Mouse (Mus musculus) embryonic stem cell, embryonic (primary cell): ENCODE results near the gene Palm3.

ENCODE experiments used
- CTCF ChIA-PET, 4 experiments: fragments of 300-600 bp in 2 of 4; fragments of 350-600 bp in 2 of 4; sonication (Branson Sonifier 250); formaldehyde crosslinking; loops; one replicate each; lab custom pipeline; 2022; ENCODE audit warnings: inconsistent platforms in 2 of 4; lab: Charles Lee
- POLR2A ChIA-PET, 4 experiments: fragments of 300-600 bp in 2 of 4; fragments of 350-600 bp in 2 of 4; sonication (Branson Sonifier 250); formaldehyde crosslinking; loops; one replicate each; lab custom pipeline; 2022; ENCODE audit warnings: antibody characterized with exemption in 4 of 4, inconsistent platforms in 1 of 4; lab: Charles Lee

Palm3 gene

DNA sequence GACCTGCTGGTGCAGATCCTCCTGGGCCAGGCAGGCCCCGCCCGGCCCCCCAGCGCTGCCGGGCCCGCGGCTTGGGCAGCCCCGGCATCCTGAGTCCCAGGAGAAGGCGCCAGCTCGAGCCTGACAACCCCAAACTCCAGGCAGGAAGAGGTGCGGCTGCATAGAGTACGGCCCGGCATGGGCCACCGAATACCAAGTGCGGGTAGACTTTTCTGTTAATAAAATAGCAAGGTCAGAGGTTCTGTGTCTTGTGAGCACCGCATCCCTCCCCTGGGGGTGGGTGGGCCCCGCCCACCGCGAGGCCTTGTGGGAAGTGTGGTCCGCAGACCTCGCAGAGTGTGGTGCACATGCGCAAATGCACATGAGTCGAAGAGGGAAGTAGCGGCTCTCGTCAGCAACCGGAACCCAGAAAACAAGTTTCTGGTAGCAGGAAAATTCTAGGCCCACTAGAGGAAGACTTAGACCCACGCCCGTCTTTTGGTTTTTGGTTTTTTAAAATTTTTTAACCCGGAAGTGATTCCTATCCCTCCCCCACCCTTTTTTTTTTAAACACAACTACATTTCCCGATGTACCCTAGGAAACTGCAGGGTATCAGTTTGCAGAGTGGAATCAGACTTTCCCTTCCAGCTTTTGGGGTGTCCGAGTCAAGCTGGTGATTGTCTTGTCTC is 16.6 kb upstream of the Palm3 start:
- POLR2A ChIA-PET: interaction anchor here in 3 of 4 experiments (0.5 to 0.8 kb wide), 10 partner anchors 8 to 432 kb away, joined by 3 to 4 read pairs (median 3); partner anchors contain the start of genes Asf1b (in 1 of the 3), Gm10644 (in 1 of the 3) and Rfx1 (in 1 of the 3)
- CTCF ChIA-PET: interaction anchor here in 2 of 4 experiments (0.7 to 1.1 kb wide), 2 partner anchors 50 to 351 kb away, joined by 3 read pairs; partner anchors contain the start of genes Asf1b (in 1 of the 2) and Gm10644 (in 1 of the 2)

DNA sequence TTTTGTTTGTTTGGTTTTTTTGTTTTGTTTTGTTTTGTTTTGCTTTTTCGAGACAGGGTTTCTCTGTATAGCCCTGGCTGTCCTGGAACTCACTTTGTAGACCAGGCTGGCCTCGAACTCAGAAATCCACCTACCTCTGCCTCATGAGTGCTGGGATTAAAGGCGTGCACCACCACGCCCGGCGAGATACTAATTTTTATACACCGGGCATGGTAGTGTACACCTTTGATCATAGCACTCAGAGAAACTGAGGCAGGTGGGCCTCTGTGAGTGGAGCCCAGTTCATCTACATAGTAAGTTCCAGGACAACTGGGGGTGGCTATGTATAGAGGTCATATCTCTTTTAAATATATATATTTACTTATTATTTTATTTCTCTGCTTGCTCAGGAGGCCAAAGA is 15.8 kb upstream of the Palm3 start:
- ChIA-PET CTCF (interaction anchor here in 2 of 4 experiments (0.7 to 1.1 kb wide), 2 partner anchors 50 to 350 kb away, joined by 3 read pairs; partner anchors contain the start of genes Asf1b (in 1 of the 2) and Gm10644 (in 1 of the 2)), POLR2A (interaction anchor here in 2 of 4 experiments (0.6 to 0.7 kb wide), 3 partner anchors 150 to 413 kb away, joined by 3 to 4 read pairs (median 4); no protein-coding TSS in a partner anchor)

DNA sequence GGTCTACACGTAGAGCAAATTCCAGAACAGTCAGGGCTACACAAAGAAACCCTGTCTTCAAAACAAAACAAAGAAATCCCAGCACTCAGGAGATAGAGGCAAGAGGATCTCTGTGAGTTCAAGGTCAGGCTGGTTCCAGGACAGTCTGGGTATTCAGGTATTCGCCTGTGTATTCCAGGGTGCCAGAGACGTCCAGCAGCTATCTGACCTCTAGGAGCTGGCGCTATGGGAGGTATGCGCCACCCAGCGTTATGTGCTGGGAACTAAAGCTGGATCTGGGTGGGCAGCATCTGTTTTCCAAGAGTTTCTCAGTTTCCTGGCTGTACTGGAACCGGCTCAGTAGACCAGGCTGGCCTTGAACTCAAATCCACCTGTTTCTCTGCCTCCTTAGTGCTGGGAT is 12.9 kb upstream of the Palm3 start:
- POLR2A ChIA-PET: interaction anchor here in 3 of 4 experiments (0.5 to 2.1 kb wide), 36 partner anchors 9 to 494 kb away, joined by 3 to 9 read pairs (median 4); partner anchors contain the start of genes Palm3 (in 2 of the 3), Asf1b (in 1 of the 3), Ccdc130 (in 1 of the 3) and Dcaf15 (in 1 of the 3)
- CTCF ChIA-PET: interaction anchor here in 3 of 4 experiments (0.6 to 1.7 kb wide), 24 partner anchors 9 to 546 kb away, joined by 3 to 12 read pairs (median 4); partner anchors contain the start of genes 4930432K21Rik (in 1 of the 3), Asf1b (in 1 of the 3), Cc2d1a (in 1 of the 3) and Gm10644 (in 1 of the 3)

DNA sequence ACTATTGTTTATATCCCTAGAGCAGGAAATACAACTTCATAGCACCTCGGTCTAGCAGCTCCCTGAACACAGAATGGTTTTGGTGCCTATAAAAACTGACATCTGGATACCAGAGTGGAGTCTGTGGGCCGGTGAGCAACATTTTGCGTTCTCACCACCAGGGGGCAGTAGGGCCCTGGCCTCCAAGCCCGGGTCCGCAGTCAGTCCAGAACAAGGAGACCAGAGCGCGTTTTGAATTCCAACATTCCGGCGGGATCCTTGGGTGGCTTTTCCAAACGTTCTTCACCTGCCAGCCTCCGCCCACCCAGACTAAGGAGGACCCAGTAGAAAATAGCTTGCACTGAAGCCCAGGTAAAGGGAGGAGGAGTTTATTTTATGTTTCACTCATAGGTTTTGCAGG is 11.4 kb upstream of the Palm3 start:
- ChIA-PET CTCF (interaction anchor here in 3 of 4 experiments (0.6 to 2.3 kb wide), 20 partner anchors 9 to 285 kb away, joined by 3 to 11 read pairs (median 4); partner anchors contain the start of genes 1700067K01Rik (in 1 of the 3), Asf1b (in 1 of the 3), Gm10644 (in 1 of the 3) and Palm3 (in 1 of the 3)), POLR2A (interaction anchor here in 3 of 4 experiments (0.7 to 3.1 kb wide), 20 partner anchors 8 to 203 kb away, joined by 3 to 20 read pairs (median 4); partner anchors contain the start of genes 1700067K01Rik (in 2 of the 3), Palm3 (in 2 of the 3), Asf1b (in 1 of the 3) and Gm10644 (in 1 of the 3))

DNA sequence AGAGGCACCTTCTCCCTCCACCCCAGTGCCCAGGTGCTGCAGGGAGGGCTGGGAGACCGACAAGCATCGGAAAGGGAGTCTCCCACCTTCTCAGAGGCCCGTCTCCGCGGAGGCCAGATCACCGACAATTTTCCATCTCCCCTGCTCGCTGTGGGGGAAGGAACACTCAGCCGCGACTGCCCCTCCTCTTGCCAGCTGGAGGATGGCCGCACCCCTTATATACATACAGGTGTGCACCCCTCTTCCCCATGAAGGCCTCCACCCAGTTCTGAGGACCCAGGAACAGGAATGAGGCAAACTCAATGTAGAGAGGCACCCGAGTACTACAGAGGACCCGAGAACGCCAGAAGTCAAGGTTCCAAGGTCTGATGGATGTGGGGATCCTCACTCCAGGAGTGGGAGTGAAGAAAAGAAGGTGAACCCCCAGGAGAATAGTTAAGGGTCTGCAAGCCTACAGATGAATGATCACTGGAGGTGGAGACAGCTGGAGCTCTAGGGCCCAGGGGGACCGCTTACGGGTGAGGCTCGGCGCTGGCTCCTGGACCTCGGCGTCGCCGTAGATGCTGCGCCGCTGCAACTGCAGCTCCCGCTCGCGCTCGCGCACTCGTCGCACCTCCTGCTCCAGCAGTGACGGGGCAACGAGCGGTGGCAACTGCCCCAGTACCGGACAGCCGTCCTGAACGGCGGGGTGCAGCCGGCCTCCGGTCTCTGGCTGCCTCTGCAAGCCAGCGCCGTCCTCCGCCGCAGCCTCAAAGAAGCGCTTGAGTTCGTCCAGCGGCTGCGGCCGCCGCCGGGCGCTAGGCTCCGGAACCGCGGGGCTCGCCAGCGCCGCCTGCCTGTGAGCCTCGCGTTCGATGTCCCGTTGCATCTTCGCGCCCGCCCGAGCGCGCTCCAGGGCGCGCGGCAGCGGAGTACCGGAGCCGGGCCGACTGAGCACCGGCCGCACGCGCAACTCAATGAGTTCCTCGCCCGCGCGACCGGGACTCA is 10.4 kb upstream of the Palm3 start:
- CTCF ChIA-PET: interaction anchor here (0.5 to 2.3 kb wide), 24 partner anchors 8 to 814 kb away, joined by 3 to 11 read pairs (median 4); partner anchors contain the start of genes 1700067K01Rik (in 2 of the 4), Asf1b (in 1 of the 4), Gm10644 (in 1 of the 4) and Palm3 (in 1 of the 4)
- POLR2A ChIA-PET: interaction anchor here (0.5 to 3.1 kb wide), 33 partner anchors 9 to 403 kb away, joined by 3 to 20 read pairs (median 3); partner anchors contain the start of genes Palm3 (in 4 of the 4), 1700067K01Rik (in 3 of the 4), Asf1b (in 2 of the 4) and Gm10644 (in 2 of the 4)

DNA sequence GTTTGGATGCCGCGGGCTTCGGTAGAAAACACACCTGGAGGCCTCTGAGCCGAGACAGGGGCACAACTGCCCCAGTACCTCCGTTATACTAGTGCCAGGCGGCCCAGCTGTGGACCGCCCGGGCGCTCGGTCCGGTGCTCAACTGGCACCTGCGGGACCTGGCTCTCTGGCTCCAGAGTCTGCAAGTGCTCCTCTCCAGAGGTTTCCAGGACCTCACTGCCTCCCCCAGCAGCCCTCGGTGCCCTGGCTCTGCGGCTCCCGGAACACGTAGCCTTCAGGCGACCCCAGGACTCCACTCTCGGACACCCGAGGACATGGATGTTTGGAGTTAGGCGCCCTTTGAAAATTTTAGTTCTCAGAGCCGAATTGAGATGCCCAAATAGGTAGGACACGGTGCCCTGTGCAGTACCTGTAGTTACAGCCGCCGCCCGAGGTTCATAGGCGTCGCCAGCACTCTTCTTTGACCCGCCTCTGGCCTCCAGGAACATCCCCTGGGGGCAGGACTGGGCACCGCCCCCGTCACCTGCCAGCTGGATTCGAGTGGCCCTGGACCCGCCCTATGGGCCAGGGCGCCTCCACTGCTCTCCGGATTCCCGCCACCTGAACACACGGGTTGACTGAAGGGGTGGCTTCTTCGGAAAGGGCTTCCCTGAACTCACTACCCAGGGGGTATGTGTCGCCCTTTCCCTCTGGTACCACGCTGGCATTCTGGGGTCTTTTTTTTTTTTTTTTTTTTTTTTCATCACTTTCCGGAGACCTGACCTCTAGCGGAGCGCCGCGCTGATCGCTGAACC is 9.4 kb upstream of the Palm3 start, which contains the start of gene 2210011C24Rik:
Gene 2210011C24Rik, minus strand, starts transcription at position 467 of the 794 bp plus-strand sequence.
- ChIA-PET POLR2A (interaction anchor here (0.5 to 3.1 kb wide), 31 partner anchors 8 to 404 kb away, joined by 3 to 20 read pairs (median 4); partner anchors contain the start of genes Palm3 (in 4 of the 4), 1700067K01Rik (in 3 of the 4), Asf1b (in 1 of the 4) and Dcaf15 (in 1 of the 4)), CTCF (interaction anchor here in 3 of 4 experiments (0.7 to 1.8 kb wide), 10 partner anchors 10 to 584 kb away, joined by 3 to 5 read pairs (median 3); partner anchors contain the start of genes 1700067K01Rik (in 1 of the 3), Rfx1 (in 1 of the 3) and Rln3 (in 1 of the 3))

DNA sequence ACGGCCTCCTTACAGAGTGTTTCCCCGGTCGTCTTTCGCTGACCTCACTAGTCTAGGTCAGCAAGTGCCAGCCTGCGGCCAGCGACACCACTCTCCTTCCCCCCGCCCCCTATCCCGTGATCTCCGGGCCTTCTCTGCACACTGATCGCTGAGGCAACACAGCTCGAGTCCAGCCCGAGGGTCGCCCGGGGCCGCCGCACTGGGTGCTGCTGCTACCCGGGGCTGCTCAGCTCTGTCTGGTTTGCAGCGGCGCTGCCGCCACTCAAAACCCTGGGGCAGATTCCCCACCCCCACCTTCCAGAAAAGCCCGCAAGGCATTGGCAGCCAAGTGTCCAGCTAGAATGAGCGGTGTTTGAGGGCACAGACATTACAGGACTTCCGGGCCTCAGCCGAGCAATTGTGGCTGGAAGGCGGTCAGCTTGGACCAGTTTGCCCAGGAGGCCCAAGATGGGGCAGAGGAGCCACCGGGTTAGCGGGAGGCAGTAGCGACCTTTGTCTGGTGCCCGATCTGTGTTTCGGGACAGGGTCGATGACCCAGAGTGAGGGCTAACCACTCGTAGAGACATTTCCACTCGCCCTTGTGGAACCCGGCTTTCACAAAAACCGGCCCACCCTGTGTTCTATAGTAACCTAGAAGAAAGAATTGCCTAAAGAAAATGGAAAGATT is 8.6 kb upstream of the Palm3 start:
- CTCF ChIA-PET: interaction anchor here (0.5 to 1.1 kb wide), 8 partner anchors 11 to 633 kb away, joined by 3 to 6 read pairs (median 3); partner anchors contain the start of gene Rfx1 (in 1 of the 4)

DNA sequence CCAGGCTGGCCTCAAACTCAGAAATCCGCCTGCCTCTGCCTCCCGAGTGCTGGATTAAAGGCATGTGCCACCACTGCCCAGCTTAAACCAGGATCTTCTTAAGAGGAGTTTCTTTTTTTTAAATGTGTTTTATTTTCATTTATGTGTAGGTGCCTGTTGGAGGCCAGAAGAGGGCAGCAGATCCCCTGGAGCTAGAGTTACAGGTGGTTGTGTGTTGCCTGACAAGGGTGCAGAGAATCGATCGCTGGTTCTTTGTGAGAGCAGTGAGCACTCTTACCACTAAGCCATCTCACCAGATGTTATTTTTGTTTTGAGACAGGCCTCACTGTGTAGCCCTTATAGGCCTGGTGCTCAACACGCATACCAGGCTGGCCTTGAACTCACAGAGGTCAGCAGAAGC is 5.4 kb upstream of the Palm3 start:
- CTCF ChIA-PET: interaction anchor here in 3 of 4 experiments (0.6 to 1.2 kb wide), 4 partner anchors 23 to 215 kb away, joined by 3 to 4 read pairs (median 4); no protein-coding TSS in a partner anchor
- POLR2A ChIA-PET: interaction anchor here in 2 of 4 experiments (1.1 to 1.3 kb wide), 3 partner anchors 21 to 60 kb away, joined by 3 read pairs; partner anchors contain the start of genes Asf1b (in 1 of the 2) and Gm10644 (in 1 of the 2)

More for the DNA sequence above, 8.6 kb upstream of the Palm3 start:
- POLR2A ChIA-PET: interaction anchor here in 3 of 4 experiments (0.5 to 3.1 kb wide), 23 partner anchors 8 to 945 kb away, joined by 3 to 10 read pairs (median 4); partner anchors contain the start of genes Palm3 (in 2 of the 3), Dcaf15 (in 1 of the 3), Dnajb1 (in 1 of the 3) and Tecr (in 1 of the 3)

DNA sequence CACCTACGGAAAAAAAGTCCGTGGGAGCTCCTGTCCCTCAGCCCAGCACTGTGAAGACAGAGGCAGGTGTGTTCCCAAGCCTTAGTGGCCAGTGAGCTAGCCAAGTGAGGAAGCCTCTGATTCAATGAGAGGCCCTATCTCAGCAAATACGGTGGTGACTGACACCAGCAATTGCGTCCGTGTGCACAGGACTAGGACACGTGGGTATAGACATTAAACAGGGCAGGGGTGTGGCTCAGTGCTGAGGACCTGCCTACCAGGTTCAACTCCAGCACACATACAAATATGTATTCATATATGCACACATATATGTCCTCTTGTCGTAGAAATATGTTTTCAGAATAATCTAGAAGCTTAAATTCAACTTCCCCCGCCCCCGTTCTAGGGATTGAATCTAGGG is 1.5 kb upstream of the Palm3 start:
- CTCF ChIA-PET: interaction anchor here in 2 of 4 experiments (0.6 to 3.2 kb wide), 4 partner anchors 10 to 425 kb away, joined by 3 to 11 read pairs (median 7); no protein-coding TSS in a partner anchor

DNA sequence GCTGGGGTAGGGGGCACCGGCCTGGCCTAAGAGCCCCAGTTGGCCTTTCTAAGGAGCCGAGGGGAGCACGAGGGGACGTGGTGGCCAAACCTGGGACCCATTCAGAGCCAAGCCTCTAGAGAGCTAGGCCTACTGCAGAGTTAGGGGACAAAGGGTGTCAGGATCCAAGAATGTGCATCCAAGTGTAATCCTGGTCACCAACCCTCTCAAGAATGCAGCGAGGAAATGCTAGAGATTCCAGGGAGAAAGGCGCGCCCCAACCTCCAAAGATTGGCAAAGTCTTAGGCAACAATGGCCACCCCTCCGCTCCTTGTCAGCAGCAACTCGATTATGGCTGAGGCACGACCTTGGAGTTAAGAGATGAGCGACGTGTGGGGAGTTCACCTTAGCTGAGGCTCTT is 298 bp downstream of the Palm3 start:
- CTCF ChIA-PET: interaction anchor here in 2 of 4 experiments (0.6 to 2.1 kb wide), 3 partner anchors 11 to 560 kb away, joined by 3 to 9 read pairs (median 3); no protein-coding TSS in a partner anchor
- POLR2A ChIA-PET: interaction anchor here (0.8 to 1.5 kb wide), 21 partner anchors 9 to 216 kb away, joined by 3 to 8 read pairs (median 3); partner anchors contain the start of genes 2210011C24Rik (in 2 of the 4), 1700067K01Rik (in 1 of the 4), Dcaf15 (in 1 of the 4) and Rln3 (in 1 of the 4)

More for the DNA sequence above, 1.5 kb upstream of the Palm3 start:
- POLR2A ChIA-PET: interaction anchor here in 3 of 4 experiments (0.6 to 1.6 kb wide), 8 partner anchors 9 to 828 kb away, joined by 3 to 8 read pairs (median 4); partner anchors contain the start of gene 1700067K01Rik (in 1 of the 3)

DNA sequence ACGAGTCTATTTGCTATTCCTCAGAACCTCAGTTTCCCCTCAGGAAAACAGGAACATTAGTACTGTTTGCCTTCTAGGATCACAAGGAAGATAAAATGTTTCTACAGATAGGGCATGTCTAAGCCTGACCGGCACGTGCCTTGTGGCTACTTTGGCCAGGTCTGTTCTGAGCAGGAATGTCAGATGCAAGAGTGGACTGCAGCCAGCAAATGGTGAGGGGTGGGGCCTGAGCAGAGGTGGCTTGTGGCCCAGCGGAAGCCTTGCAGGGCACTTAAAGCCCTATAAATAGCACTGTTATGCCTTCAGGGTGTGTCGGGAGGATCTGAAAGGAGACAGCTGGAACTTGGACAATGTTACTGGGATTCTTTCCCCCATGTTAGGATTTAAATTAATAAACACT is 1.8 kb downstream of the Palm3 start:
- POLR2A ChIA-PET: interaction anchor here in 3 of 4 experiments (0.6 to 2.2 kb wide), 9 partner anchors 10 to 247 kb away, joined by 3 to 7 read pairs (median 4); partner anchors contain the start of gene Mri1 (in 1 of the 3)
- CTCF ChIA-PET: interaction anchor here in 3 of 4 experiments (1.0 to 2.4 kb wide), 9 partner anchors 13 to 214 kb away, joined by 3 to 12 read pairs (median 4); partner anchors contain the start of genes Asf1b (in 2 of the 3) and Gm10644 (in 2 of the 3)

DNA sequence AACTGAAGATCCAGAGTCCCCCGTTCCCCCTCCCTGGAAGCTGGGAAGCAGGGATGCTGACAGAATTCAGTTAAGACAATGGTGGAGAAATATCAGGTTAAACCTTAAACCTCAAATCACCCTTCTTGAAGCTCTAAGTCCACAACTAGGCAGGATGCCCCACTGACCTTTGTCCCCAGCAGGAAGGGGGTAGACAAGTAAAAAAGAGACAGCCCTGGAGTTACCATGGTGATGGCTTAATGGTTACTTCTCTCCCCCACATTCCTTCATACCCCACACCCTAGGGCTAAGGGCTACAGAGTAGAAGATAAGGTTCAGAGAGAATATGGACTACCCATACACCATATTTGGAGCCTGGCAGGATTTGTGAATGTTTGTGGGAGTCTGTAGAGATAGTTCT is 2.4 kb downstream of the Palm3 start:
- CTCF ChIA-PET: interaction anchor here in 3 of 4 experiments (0.6 to 2.4 kb wide), 21 partner anchors 9 to 317 kb away, joined by 3 to 12 read pairs (median 3); partner anchors contain the start of genes Asf1b (in 2 of the 3), Gm10644 (in 2 of the 3), 2210011C24Rik (in 1 of the 3) and Rfx1 (in 1 of the 3)
- POLR2A ChIA-PET: interaction anchor here (0.6 to 2.2 kb wide), 17 partner anchors 11 to 585 kb away, joined by 3 to 7 read pairs (median 3); partner anchors contain the start of genes 1700067K01Rik (in 1 of the 4), Asf1b (in 1 of the 4), Gm10644 (in 1 of the 4) and Mri1 (in 1 of the 4)

DNA sequence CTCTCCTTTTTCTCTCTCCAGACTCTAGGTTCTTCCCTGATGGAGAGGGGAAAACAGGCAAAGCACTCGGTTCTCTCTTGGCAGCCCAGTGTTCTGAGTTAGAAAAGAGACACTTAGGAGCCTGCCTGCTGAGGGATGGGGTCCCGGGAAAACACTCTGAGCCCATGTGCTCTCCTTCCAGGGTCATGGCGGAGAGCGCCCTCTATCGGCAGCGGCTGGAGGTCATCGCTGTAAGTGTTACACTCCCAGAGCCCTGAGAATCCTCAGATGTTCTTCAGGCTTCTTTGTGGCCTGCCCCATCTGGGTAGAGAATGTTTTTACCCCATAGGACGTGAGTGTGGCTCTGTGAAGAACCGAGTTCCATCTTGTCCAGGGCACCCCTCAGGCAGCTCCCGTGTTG is 2.9 kb downstream of the Palm3 start:
- ChIA-PET POLR2A (interaction anchor here in 3 of 4 experiments (0.6 to 2.2 kb wide), 18 partner anchors 12 to 584 kb away, joined by 3 to 7 read pairs (median 4); partner anchors contain the start of genes 1700067K01Rik (in 1 of the 3), Asf1b (in 1 of the 3), Dcaf15 (in 1 of the 3) and Gm10644 (in 1 of the 3)), CTCF (interaction anchor here (0.6 to 2.4 kb wide), 27 partner anchors 9 to 372 kb away, joined by 3 to 12 read pairs (median 3); partner anchors contain the start of genes Asf1b (in 2 of the 4), Gm10644 (in 2 of the 4), 2210011C24Rik (in 1 of the 4) and Gipc1 (in 1 of the 4))
